ENCODE assay signal across 8 mouse cellular contexts in the genomic region with DNA sequence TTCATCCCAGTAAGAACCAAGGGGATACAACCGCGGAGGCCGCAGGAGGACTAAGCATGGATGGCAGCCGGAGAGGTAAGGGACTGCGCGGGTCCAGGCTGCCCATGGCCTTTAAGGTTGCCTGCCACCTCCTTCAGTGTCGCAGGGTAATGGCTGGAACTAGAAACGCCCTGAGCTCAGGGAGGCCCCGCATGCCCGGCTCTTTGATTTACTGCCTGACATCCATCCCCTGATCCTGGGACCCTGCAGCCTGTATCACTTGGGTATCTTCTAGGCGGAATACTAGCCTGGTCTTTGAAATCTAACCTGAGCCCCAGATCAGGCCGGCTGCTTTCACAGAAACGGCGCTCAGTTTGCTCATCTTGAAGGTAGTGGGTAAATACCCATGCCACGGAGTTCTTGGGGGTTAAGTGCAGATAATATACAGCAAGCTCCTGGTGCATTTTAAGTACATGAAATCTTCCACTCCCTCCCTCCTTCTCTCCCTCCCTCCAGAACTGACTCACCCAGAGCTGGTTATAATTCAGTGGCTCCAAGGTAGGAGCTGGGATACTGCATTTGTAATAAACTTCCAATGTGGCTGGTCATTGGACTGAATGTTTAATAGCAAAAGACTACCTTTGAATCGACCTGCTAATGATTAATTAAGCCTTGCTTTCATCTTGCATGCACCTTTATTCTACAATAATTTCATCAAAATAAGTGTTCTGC. TPM values are rescaled to one million over a fixed set of nuclear protein-coding genes. Genes with fewer than 3 reads are reported as not detected.
DNase-seq lines count a peak whose midpoint lies in the region; ATAC-seq and TF ChIP-seq lines count a peak whose summit lies in the region.

No protein-coding gene starts in this region.

- peaks cover 10% of the 10 kb centered on the region for H3K4me1 ChIP-seq in forebrain, embryonic 16.5 days (replicated peaks; ENCODE audit: control insufficient read depth, insufficient read depth, low read length)
- peaks cover 2 to 4% of the 10 kb centered on the region in 2 experiments; a peak in 3 of 4 replicates for H3K4me1 ChIP-seq in liver, embryonic 14.5 days (replicated peaks; ENCODE audit: control insufficient read depth in 2 of 2, insufficient read depth in 2 of 2, low read length in 1 of 2)

- ATAC-seq in activated CD4-positive, CD25-positive, alpha-beta regulatory T cell, adult 4 months = peak; percentile 67
- peak; percentile 87 for ATAC-seq in forebrain, embryonic 16.5 days
- peak; percentile 84 for ATAC-seq in liver, embryonic 14.5 days (ENCODE audit: insufficient read depth)

- peak overlapping the region; percentile 94 for H3K4me3 ChIP-seq in forebrain, embryonic 16.5 days (replicated peaks; ENCODE audit: low read length)
- H3K4me3 ChIP-seq in liver, embryonic 14.5 days (ENCODE audit: insufficient read depth in 1 of 2, low read depth in 2 of 2, low read length in 2 of 2) = peak overlapping the region; percentile 78 to 79

- no peaks in the 10 kb centered on the region for H3K27me3 ChIP-seq in forebrain, embryonic 16.5 days (replicated peaks; ENCODE audit: control insufficient read depth, insufficient read depth, low read length)
- H3K27me3 ChIP-seq in liver, embryonic 14.5 days (ENCODE audit: control insufficient read depth, insufficient read depth, low read length) = no peaks in the 10 kb centered on the region

- H3K9me3 ChIP-seq in forebrain, embryonic 16.5 days (ENCODE audit: control insufficient read depth, low read length) = no peaks in the 10 kb centered on the region
- H3K9me3 ChIP-seq in liver, embryonic 14.5 days (ENCODE audit: control insufficient read depth, low read length) = no peaks in the 10 kb centered on the region

- H3K4me2 ChIP-seq in forebrain, embryonic 16.5 days (ENCODE audit: low read length) = peak overlapping the region; percentile 71
- peak overlapping the region; percentile 74 for H3K4me2 ChIP-seq in liver, embryonic 14.5 days (ENCODE audit: low read depth)

- peaks cover 2% of the 10 kb centered on the region; the same call in 1 of the 2 replicates for H3K36me3 ChIP-seq in forebrain, embryonic 16.5 days (ENCODE audit: control insufficient read depth, insufficient read depth)
- no peaks in the 10 kb centered on the region for H3K36me3 ChIP-seq in liver, embryonic 14.5 days (replicated peaks; ENCODE audit: control insufficient read depth, insufficient read depth, low read depth)

- no peak for TF ChIP-seq CTCF in liver, embryonic 14.5 days (IDR thresholded peaks at IDR 0.05; ENCODE audit: low read depth)

- no peak for TF ChIP-seq EP300 in liver, embryonic 14.5 days (IDR thresholded peaks at IDR 0.05; ENCODE audit: low read depth)

- peak overlapping the region; percentile 82 for H3K9ac ChIP-seq in forebrain, embryonic 16.5 days (replicated peaks; ENCODE audit: low read depth, low read length)
- peak overlapping the region; percentile 75 for H3K9ac ChIP-seq in liver, embryonic 14.5 days (replicated peaks)

- DNase-seq in kidney, adult 8-10 months = peak; percentile 2 to 14
- no peak for DNase-seq in kidney, postnatal 25 days
- DNase-seq in liver, embryonic 14.5 days (ENCODE audit: low read depth in 3 of 3, low spot score in 3 of 3) = peak in 1 of 3 experiments; percentile 11
- peak; percentile 45 for DNase-seq in telencephalon, adult 2 months (ENCODE audit: low read depth, low spot score)
- DNase-seq in cerebellum, adult 8-10 months = no peak
- DNase-seq in embryo, embryonic 10 days (ENCODE audit: low spot score) = no peak

- WGBS in forebrain, embryonic 16.5 days = 2% methylated on average over 16 of the region's 16 CpGs
- 3% methylated on average over 16 of the region's 16 CpGs for WGBS in liver, embryonic 14.5 days (ENCODE audit: insufficient replicate concordance)

- H3K27ac ChIP-seq in forebrain, embryonic 16.5 days (ENCODE audit: low read length) = peak overlapping the region; percentile 56
- H3K27ac ChIP-seq in liver, embryonic 14.5 days = no peak overlapping the region

RNA-seq across cellular contexts. Expression of gene Spata7, which starts 0.5 kb away (rescaled TPM):
- 1 to 10 TPM in 1 of 2 experiments, under 1 TPM in 1; 0.42 to 2.1 TPM for polyA plus RNA-seq in activated CD4-positive, CD25-positive, alpha-beta regulatory T cell, adult 4 months (2017; shearing (Covaris generic))
- polyA plus RNA-seq in forebrain, embryonic 16.5 days (2015; fragmentation: Nextera tagmentation; extraction: Ambion mirVana) = 27.4 and 32.1 TPM in 2 replicates
- polyA plus RNA-seq in liver, embryonic 14.5 days (2012; rRNA removed) = 0.57 and 1.2 TPM in 2 replicates
- polyA plus RNA-seq in liver, embryonic 14.5 days (2014; fragmentation: Nextera tagmentation; extraction: Ambion mirVana) = 2.0 and 2.2 TPM in 2 replicates

RNA-seq across cellular contexts. Expression of gene Kcnk10, which starts 50.3 kb away (rescaled TPM):
- under 1 TPM in 1 of 2 experiments, not detected in 1; 0.25 TPM for polyA plus RNA-seq in activated CD4-positive, CD25-positive, alpha-beta regulatory T cell, adult 4 months (2017; shearing (Covaris generic))
- polyA plus RNA-seq in forebrain, embryonic 16.5 days (2015; fragmentation: Nextera tagmentation; extraction: Ambion mirVana) = 57.8 and 58.8 TPM in 2 replicates
- polyA plus RNA-seq in liver, embryonic 14.5 days (2012; rRNA removed) = not detected in 2 replicates
- polyA plus RNA-seq in liver, embryonic 14.5 days (2014; fragmentation: Nextera tagmentation; extraction: Ambion mirVana) = not detected in 2 replicates

Comparison
In these comparisons a context has a peak if more than half of its experiments do, and no peak if none do; other contexts are left out.
1. DNase-seq: peak in kidney, adult 8-10 months (2 of 2) and telencephalon, adult 2 months (single experiment); none in kidney, postnatal 25 days (0 of 2), cerebellum, adult 8-10 months (single experiment) and embryo, embryonic 10 days (single experiment).
2. RNA of gene Kcnk10, which starts 50.3 kb away (polyA plus RNA-seq): 57.8 to 58.8 TPM in forebrain, embryonic 16.5 days; 0.25 TPM in activated CD4-positive, CD25-positive, alpha-beta regulatory T cell, adult 4 months and not detected in liver, embryonic 14.5 days; every median in the first group is over 10 times any median in the second.
3. Peak in every context shown above with its lines, with median percentiles within 50 percentile points of each other: ATAC-seq.